Mouse (Mus musculus) stomach, postnatal 0 days (tissue): ENCODE results near the gene Mrtfa.

Experiments
- CTCF ChIP-seq: IDR thresholded peaks from 2 replicates; pipeline ENCODE4 v1.5.1; 2016; ENCODE audit warnings: antibody characterized with exemption, low read depth, mild to moderate bottlenecking, moderate library complexity
- EP300 ChIP-seq: optimal IDR thresholded peaks from 2 replicates; pipeline ENCODE3; 2016; ENCODE audit warnings: antibody characterized with exemption

DNA sequence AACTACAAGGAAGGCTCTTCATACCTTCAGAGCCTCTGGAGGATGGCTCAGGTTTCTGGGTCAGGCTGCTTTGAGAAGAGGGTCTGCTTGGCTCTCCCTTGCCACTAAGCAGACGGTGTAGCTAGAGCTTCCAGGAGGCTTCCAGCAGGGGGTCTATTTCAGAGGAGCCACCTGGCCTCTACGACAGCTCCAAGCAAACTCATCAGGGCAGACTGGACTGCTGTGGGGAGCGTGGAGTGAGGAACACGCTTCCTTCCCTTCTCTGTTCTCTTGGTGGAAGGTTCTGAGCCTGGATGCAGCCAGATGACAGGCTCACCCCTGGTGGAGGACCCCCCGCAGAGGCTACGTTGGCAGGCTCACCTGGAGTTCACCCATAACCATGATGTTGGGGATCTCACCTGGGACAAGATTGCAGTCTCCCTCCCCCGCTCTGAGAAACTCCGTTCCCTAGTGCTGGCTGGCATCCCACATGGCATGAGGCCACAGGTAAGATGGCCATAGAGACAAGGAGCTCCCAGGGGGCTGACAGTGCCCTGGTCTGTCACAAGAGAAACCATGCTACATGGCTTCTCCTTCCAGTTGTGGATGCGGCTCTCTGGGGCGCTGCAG is 184.3 kb downstream of the Mrtfa start:
- no peak for TF ChIP-seq EP300
- TF ChIP-seq CTCF: no peak
